Mouse (Mus musculus) G1E (cell line): ENCODE data around the gene Magee2. TPM values are rescaled to one million over a fixed set of nuclear protein-coding genes. Genes with fewer than 3 reads are reported as not detected.
"Not testable (repeated sequence)": the region's sequence is repeated elsewhere in the genome, so short reads cannot be mapped to it uniquely, and the experiment has no call there.

ENCODE experiments used
- ATAC-seq: 2 replicates; pipeline ENCODE4 v1.8.0; 2016; ENCODE audit warnings: mild to moderate bottlenecking; ENCODE audit not compliant: insufficient number of reproducible peaks, poor library complexity, low FRiP score, severe bottlenecking; ENCODE audit errors: extremely low read depth
- DNase-seq: peaks from one replicate; pipeline ENCODE4 v3.0.0; 2012; ENCODE audit warnings: low spot score
- H3K27me3 ChIP-seq: 2 replicates; pipeline ENCODE4 v1.6.1; 2012; ENCODE audit warnings: mild to moderate bottlenecking, low read length, inconsistent platforms; ENCODE audit not compliant: insufficient read depth
- H3K36me3 ChIP-seq: replicated peaks from 2 replicates; pipeline ENCODE3; 2012; ENCODE audit warnings: mild to moderate bottlenecking, inconsistent platforms
- H3K4me1 ChIP-seq: 2 replicates; pipeline ENCODE4 v1.6.1; 2012; ENCODE audit warnings: low read depth, low read length, inconsistent platforms, mixed read lengths; ENCODE audit not compliant: insufficient read depth
- H3K4me3 ChIP-seq: 2 replicates; pipeline ENCODE4 v1.5.1; 2012; ENCODE audit warnings: low read depth, mild to moderate bottlenecking, inconsistent platforms, low read length, moderate library complexity, mixed read lengths
- H3K9me3 ChIP-seq: replicated peaks from 2 replicates; pipeline ENCODE4 v1.6.1; 2012; ENCODE audit warnings: inconsistent platforms
- CTCF ChIP-seq: IDR thresholded peaks from 2 replicates; pipeline ENCODE4 v1.5.1; 2012; ENCODE audit warnings: low read depth, low read length, inconsistent platforms, mixed read lengths
- GATA1 ChIP-seq: IDR thresholded peaks from 2 replicates; pipeline ENCODE4 v1.6.1; 2012; ENCODE audit warnings: borderline replicate concordance, low read length, inconsistent platforms, mixed read lengths
- GATA2 ChIP-seq: IDR thresholded peaks from 2 replicates; pipeline ENCODE4 v1.6.1; 2012; ENCODE audit warnings: low read depth, low read length, inconsistent platforms, borderline replicate concordance
- POLR2AphosphoS5 ChIP-seq: IDR thresholded peaks from 2 replicates; pipeline ENCODE4 v1.6.1; 2012; ENCODE audit warnings: low read depth, low read length, inconsistent platforms; ENCODE audit not compliant: insufficient replicate concordance
- TAL1 ChIP-seq: conservative IDR thresholded peaks from 2 replicates; pipeline ENCODE4 v1.6.1; 2012; ENCODE audit warnings: low read depth, low read length, inconsistent platforms, mixed read lengths
- polyA plus RNA-seq: library from polyadenylated mRNA; stranded (reverse); fragments of >175 nt; gene quantifications from 2 replicates; pipeline ENCODE4 v1.2.3, GENCODE M21; 2012
- total RNA-seq, 2 experiments: library from RNA; stranded (forward) in 1 of 2; stranded (reverse) in 1 of 2; fragments of 200-1000 nt in 1 of 2; fragments of >200 nt in 1 of 2; fragmentation: Nextera tagmentation in 1 of 2; gene quantifications; 2 replicates each; pipeline ENCODE4 v1.2.3; 2014 to 2017

Magee2 gene
- total RNA-seq (2014; fragmentation: Nextera tagmentation), result not detected in 2 replicates
- total RNA-seq (2017), result not detected in 2 replicates
- not detected in 2 replicates for polyA plus RNA-seq

DNA sequence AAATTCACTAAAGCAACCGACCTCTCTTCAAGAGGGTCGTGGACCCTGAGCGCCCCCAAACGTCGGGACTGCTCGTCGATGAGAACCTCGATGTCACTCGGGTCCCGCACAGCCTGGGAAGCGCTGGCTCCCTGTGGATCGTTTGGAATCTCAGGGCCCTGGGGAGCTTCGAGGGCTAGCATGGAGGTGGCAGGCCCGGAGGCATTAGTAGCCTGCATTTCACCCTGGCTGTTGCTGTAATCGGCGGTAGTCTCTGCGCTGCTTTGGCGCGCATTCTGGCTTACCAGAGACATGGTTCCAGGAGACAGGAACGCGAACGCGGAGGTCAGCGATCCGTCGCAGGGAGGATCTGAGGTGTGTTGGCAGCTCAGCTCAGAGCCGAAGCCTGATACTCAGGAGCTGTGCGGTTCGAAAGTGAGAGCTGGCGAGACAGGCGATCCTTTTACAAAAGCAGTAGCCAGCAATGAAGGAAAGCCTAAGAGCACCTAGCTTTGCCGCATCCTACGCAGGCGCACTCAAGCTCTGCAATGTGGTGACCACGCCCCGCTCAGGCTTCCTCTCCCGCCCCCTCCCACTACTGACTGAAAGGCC lies at the start of gene Magee2:
Magee2 (minus strand) TSS at position 517 of the 591 bp plus-strand sequence.
- H3K9me3 ChIP-seq, result no peaks in the 10 kb centered on the region
- no peak within 1 kb of the TSS for H3K4me3 ChIP-seq
- ATAC-seq (no peak), DNase-seq (no peak)
- H3K27me3 ChIP-seq, result no peaks in the 10 kb centered on the region
- no peaks in the 10 kb centered on the region for H3K4me1 ChIP-seq
- H3K36me3 ChIP-seq, result no peaks in the 10 kb centered on the region
- no peak for TF ChIP-seq GATA1

DNA sequence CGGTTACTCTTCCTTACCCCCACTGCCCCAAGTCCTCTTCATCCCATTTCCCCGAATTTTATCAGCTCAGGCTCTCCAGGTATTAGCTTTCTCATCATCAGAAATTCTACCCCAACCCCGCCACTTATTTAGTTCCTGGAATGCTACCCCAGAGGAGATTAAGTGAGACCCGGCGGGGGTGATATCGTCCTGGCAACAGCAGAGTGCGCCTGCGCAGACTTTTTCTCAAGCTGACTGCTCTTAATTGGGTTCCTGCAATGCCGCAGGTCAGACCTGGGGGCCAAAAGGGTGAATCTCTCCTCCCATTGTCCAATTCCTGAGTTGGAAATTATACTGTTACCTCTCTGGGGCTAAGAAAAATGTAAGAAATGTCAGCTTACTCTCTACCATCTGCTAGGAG lies 3.5 kb downstream of the Magee2 start:
- no peak for TF ChIP-seq GATA2
- TF ChIP-seq TAL1, result no peak
- TF ChIP-seq CTCF, result no peak
- TF ChIP-seq POLR2AphosphoS5, result no peak
- no peak for TF ChIP-seq GATA1
- Histone ChIP-seq H3K4me3 (no peak overlapping the region), H3K4me1 (no peaks in the 10 kb centered on the region), H3K36me3 (no peaks in the 10 kb centered on the region), H3K27me3 (no peaks in the 10 kb centered on the region), H3K9me3 (no peaks in the 10 kb centered on the region)
- no peak for DNase-seq
- no peak for ATAC-seq

- not testable (repeated sequence) for H3K4me3 ChIP-seq, ATAC-seq, H3K27me3 ChIP-seq, H3K9me3 ChIP-seq, H3K36me3 ChIP-seq, DNase-seq, H3K4me1 ChIP-seq
These were observed 39.5 kb downstream of the Magee2 start for GRCm38 (mm10) chrX:104817583-104817982.

- H3K36me3 ChIP-seq, ATAC-seq, H3K4me3 ChIP-seq, H3K27me3 ChIP-seq, DNase-seq, H3K9me3 ChIP-seq, H3K4me1 ChIP-seq: not testable (repeated sequence)
These were observed 40.1 kb downstream of the Magee2 start for GRCm38 (mm10) chrX:104816987-104817386.

DNA sequence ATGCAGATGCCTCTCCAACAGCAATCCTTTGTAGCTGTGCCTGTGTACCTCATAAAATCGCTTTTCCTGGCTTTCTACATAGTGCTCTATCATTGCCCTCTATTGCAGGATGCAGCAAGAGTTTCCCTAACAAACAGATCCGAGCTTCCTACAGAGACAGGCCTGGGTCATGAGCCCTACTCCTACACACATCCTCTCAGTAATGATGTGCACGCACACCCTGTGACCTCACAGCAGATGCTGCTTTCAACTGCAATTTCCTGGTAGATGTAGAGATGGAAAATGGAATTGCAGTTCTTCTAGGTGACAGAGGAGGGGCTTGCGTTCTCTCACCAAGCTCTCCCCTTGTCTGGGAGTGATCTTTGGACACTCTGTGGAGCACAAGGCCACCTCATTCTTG lies 43.4 kb downstream of the Magee2 start:
- ATAC-seq, H3K9me3 ChIP-seq, H3K4me3 ChIP-seq, DNase-seq, H3K36me3 ChIP-seq, H3K27me3 ChIP-seq, H3K4me1 ChIP-seq: not testable (repeated sequence)

Other genes starting within 250 kb of the Magee2 start
- not detected in 2 replicates for gene Zdhhc15, start 186.2 kb downstream of the Magee2 start, total RNA-seq (2014; fragmentation: Nextera tagmentation)
- gene Zdhhc15, start 186.2 kb downstream of the Magee2 start, total RNA-seq (2017), result 0.06 TPM in 1 of 2 replicates, not detected in the other
- gene Zdhhc15, start 186.2 kb downstream of the Magee2 start, polyA plus RNA-seq, result not detected in 2 replicates
- gene Pbdc1, start 222.5 kb upstream of the Magee2 start, total RNA-seq (2014; fragmentation: Nextera tagmentation), result 33.4 and 38.5 TPM in 2 replicates
- gene Pbdc1, start 222.5 kb upstream of the Magee2 start, total RNA-seq (2017), result 63.3 and 67.0 TPM in 2 replicates
- 3.7 and 9.9 TPM in 2 replicates for gene Pbdc1, start 222.5 kb upstream of the Magee2 start, polyA plus RNA-seq